Mouse (Mus musculus): ENCODE data around the gene Tut4. TPM values are rescaled to one million over a fixed set of nuclear protein-coding genes. Genes with fewer than 3 reads are reported as not detected.

Gene Tut4
- total RNA-seq (2021): 10 to 100 TPM; 28.7 to 37.8 TPM
- long read RNA-seq, experiment 1, partial matches to known transcripts: 2 of 3 reads
- long read RNA-seq, experiment 1, other reads (novel, unspliced or antisense): 0 of 3 reads
- long read RNA-seq, experiment 2, partial matches to known transcripts: 0 of 1 reads
- long read RNA-seq, experiment 2, other reads (novel, unspliced or antisense): 0 of 1 reads

- peak; percentile 86 to 94 for DNase-seq
These were observed at the start of gene Tut4 for GRCm38 (mm10) chr4:108459231-108460155. Gene Tut4 (plus strand): TSS chr4:108459426.

- DNase-seq: no peak
These were observed 34.6 kb upstream of the Tut4 start for GRCm38 (mm10) chr4:108424587-108424986.

GRCm38 (mm10) chr4:108427719-108428340 lies 31.4 kb upstream of the Tut4 start:
- DNase-seq: no peak

- DNase-seq: no peak
These were observed 30.9 kb upstream of the Tut4 start for GRCm38 (mm10) chr4:108428341-108428721.

GRCm38 (mm10) chr4:108430656-108431560 lies 28.3 kb upstream of the Tut4 start:
- DNase-seq: no peak

- DNase-seq: no peak
These were observed 27.7 kb upstream of the Tut4 start for GRCm38 (mm10) chr4:108431561-108431936.

GRCm38 (mm10) chr4:108433341-108433740 lies 25.9 kb upstream of the Tut4 start:
- no peak for DNase-seq

GRCm38 (mm10) chr4:108434221-108434620 lies 25.0 kb upstream of the Tut4 start:
- DNase-seq: no peak

GRCm38 (mm10) chr4:108434781-108435180 lies 24.4 kb upstream of the Tut4 start:
- no peak for DNase-seq

GRCm38 (mm10) chr4:108435646-108436045 lies 23.6 kb upstream of the Tut4 start:
- no peak for DNase-seq

- DNase-seq: no peak
These were observed 23.0 kb upstream of the Tut4 start for GRCm38 (mm10) chr4:108436225-108436624.

- DNase-seq: no peak
These were observed 21.0 kb upstream of the Tut4 start for GRCm38 (mm10) chr4:108438082-108438840.

- no peak for DNase-seq
These were observed 11.1 kb upstream of the Tut4 start for GRCm38 (mm10) chr4:108448091-108448490.

- DNase-seq: no peak
These were observed 3.2 kb upstream of the Tut4 start for GRCm38 (mm10) chr4:108456028-108456427.

- DNase-seq: no peak
These were observed 955 bp upstream of the Tut4 start for GRCm38 (mm10) chr4:108458201-108458741.

- peak; percentile 65 to 75 for DNase-seq
These were observed 1.1 kb downstream of the Tut4 start for GRCm38 (mm10) chr4:108460156-108460923.

- DNase-seq: no peak
These were observed 2.2 kb downstream of the Tut4 start for GRCm38 (mm10) chr4:108461262-108461903.

- DNase-seq: no peak
These were observed 14.4 kb downstream of the Tut4 start for GRCm38 (mm10) chr4:108473586-108473985.

- no peak for DNase-seq
These were observed 23.6 kb downstream of the Tut4 start for GRCm38 (mm10) chr4:108482776-108483175.

- DNase-seq: no peak
These were observed 25.0 kb downstream of the Tut4 start for GRCm38 (mm10) chr4:108484230-108484629.

Data from adrenal gland, postnatal 36 days (tissue).